Mouse (Mus musculus): ENCODE results near the gene Tarm1. TPM values are rescaled to one million over a fixed set of nuclear protein-coding genes. Genes with fewer than 3 reads are reported as not detected.

Tarm1 gene
- polyA plus RNA-seq, 1 experiment = 0.25 TPM

DNA sequence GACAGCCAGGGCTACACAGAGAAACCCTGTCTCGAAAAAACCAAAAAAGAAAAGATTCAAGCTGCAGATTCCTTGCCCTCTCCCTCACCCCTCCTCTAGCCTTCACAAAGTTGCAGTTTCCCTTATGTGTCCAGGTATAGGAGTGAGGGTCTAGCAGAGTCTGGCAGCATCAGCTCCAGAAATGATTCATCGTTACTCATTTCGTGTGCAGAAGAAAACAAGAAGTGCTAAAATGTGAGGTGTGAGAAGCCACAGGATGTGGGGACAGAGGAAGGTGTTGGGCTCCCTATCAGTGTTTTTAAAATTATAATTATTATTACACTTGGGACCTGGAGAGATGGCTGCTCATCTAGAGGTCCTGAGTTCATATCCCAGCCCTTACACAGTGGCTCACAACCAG lies 57.7 kb downstream of the Tarm1 start:
- DNase-seq = no peak
- 59% methylated on average over 3 of the region's 3 CpGs for WGBS
- Histone ChIP-seq H3K4me1 (ENCODE audit: control insufficient read depth, insufficient read depth, low read length) (no peaks in the 10 kb centered on the region), H3K4me3 (replicated peaks; ENCODE audit: extremely low read depth, low read depth, low read length) (no peak overlapping the region)
- no peak for TF ChIP-seq POLR2A (IDR thresholded peaks at IDR 0.05; ENCODE audit: borderline replicate concordance, extremely low read depth, low read depth, low read length)
- TF ChIP-seq CTCF (IDR thresholded peaks at IDR 0.05; ENCODE audit: insufficient read depth, low read length) = no peak

DNA sequence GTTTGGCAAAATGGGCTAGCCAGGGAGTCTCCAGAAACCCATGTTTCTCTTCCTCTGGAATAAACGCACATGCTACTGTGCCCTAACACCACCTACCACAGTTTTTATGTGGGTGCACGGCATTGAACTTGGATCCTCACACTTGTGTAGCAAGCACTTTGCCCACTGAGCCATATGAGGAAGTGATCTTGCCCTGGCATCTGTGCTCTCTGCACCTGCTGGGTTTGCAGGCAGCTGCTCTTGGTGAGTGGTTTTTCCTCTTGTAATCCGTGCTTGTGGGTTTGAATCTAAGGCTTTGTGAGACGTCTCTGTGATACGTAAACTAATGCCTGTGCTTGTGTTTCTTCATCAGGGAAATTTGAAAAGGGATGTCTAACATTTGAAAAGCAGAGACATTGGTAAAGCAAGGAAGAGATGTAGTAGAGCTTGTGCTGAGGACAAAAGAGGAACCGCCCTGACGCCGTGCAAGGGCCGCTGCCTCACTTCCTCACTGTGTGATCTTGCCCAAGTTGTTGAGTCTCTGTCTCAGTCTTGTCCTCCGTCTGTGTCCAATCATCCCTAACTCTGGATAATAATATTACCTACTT lies 59.9 kb downstream of the Tarm1 start:
- TF ChIP-seq POLR2A (IDR thresholded peaks at IDR 0.05; ENCODE audit: borderline replicate concordance, extremely low read depth, low read depth, low read length) (no peak), CTCF (IDR thresholded peaks at IDR 0.05; ENCODE audit: insufficient read depth, low read length) (no peak)
- no peak for DNase-seq
- H3K4me3 ChIP-seq (replicated peaks; ENCODE audit: extremely low read depth, low read depth, low read length) = no peak overlapping the region
- H3K4me1 ChIP-seq (ENCODE audit: control insufficient read depth, insufficient read depth, low read length) = no peaks in the 10 kb centered on the region
- WGBS = 67% methylated on average over 10 of the region's 10 CpGs

DNA sequence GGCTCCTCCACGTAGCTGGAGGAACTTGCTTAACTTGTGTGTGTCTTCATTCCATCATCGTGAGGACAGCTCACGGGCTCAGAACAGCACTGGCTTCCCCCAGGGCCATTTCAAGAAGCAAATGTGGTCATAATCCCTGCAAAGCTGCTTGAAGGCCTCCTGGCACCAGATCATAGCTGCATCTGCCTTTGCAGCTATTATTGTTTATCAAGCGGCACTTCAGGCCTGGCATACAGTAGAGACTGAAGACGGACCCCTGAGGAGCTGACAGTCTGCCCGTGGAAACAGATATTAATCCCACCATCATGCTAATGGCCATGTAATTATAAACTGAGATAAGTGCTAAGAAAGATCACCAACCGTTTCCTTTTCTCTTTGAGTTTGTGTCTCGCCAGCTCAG lies 61.9 kb downstream of the Tarm1 start:
- no peak for DNase-seq
- no peak overlapping the region for H3K4me3 ChIP-seq (replicated peaks; ENCODE audit: extremely low read depth, low read depth, low read length)
- no peak for TF ChIP-seq POLR2A (IDR thresholded peaks at IDR 0.05; ENCODE audit: borderline replicate concordance, extremely low read depth, low read depth, low read length)
- TF ChIP-seq CTCF (IDR thresholded peaks at IDR 0.05; ENCODE audit: insufficient read depth, low read length) = no peak
- no peaks in the 10 kb centered on the region for H3K4me1 ChIP-seq (ENCODE audit: control insufficient read depth, insufficient read depth, low read length)
- WGBS = 60% methylated on average over 8 of the region's 8 CpGs

DNA sequence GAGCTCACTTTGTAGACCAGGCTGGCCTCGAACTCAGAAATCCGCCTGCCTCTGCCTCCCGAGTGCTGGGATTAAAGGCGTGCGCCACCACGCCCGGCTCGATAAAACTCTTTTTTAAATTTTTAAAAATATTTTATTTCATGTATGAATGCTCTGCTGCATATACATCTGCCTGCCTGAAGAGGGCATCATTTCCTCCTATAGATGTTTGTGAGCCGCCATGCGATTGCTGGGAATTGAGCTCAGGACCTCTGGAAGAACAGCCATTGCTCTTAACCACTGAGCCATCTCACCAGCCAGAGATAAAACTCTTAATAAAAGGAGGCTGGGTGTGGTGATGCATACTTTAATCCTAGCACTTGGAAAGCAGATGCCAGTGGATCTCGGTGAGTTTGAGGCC lies 62.4 kb downstream of the Tarm1 start:
- 82% methylated on average over 11 of the region's 11 CpGs for WGBS
- TF ChIP-seq POLR2A (IDR thresholded peaks at IDR 0.05; ENCODE audit: borderline replicate concordance, extremely low read depth, low read depth, low read length) = no peak
- TF ChIP-seq CTCF (IDR thresholded peaks at IDR 0.05; ENCODE audit: insufficient read depth, low read length) = no peak
- Histone ChIP-seq H3K4me1 (ENCODE audit: control insufficient read depth, insufficient read depth, low read length) (no peaks in the 10 kb centered on the region), H3K4me3 (replicated peaks; ENCODE audit: extremely low read depth, low read depth, low read length) (no peak overlapping the region)
- DNase-seq = no peak

- no peak for DNase-seq
- Histone ChIP-seq H3K4me1 (ENCODE audit: control insufficient read depth, insufficient read depth, low read length) (no peaks in the 10 kb centered on the region), H3K4me3 (replicated peaks; ENCODE audit: extremely low read depth, low read depth, low read length) (no peak overlapping the region)
- no peak for TF ChIP-seq POLR2A (IDR thresholded peaks at IDR 0.05; ENCODE audit: borderline replicate concordance, extremely low read depth, low read depth, low read length)
- no peak for TF ChIP-seq CTCF (IDR thresholded peaks at IDR 0.05; ENCODE audit: insufficient read depth, low read length)
- 35% methylated on average over 5 of the region's 5 CpGs for WGBS
These were observed 64.5 kb downstream of the Tarm1 start for GRCm38 (mm10) chr7:3437941-3438340.

Other genes with a start within 250 kb of the Tarm1 start
- 429 and 524 TPM in 2 replicates for gene Myadm, start 213.5 kb downstream of the Tarm1 start, polyA plus RNA-seq (2012; rRNA removed)
- gene Prkcg, start 213.4 kb downstream of the Tarm1 start, polyA plus RNA-seq (2012; rRNA removed) = 5.6 and 5.9 TPM in 2 replicates
- gene Cacng7, start 169.7 kb downstream of the Tarm1 start, polyA plus RNA-seq (2012; rRNA removed) = 3.3 and 7.4 TPM in 2 replicates
- gene Cacng8, start 111.9 kb downstream of the Tarm1 start, polyA plus RNA-seq (2012; rRNA removed) = 0.37 TPM in 1 of 2 replicates, not detected in the other
- gene Cacng6, start 78.4 kb downstream of the Tarm1 start, polyA plus RNA-seq (2012; rRNA removed) = 0.14 and 1.2 TPM in 2 replicates
- 0.18 and 0.28 TPM in 2 replicates for gene Oscar, start 113.5 kb upstream of the Tarm1 start, polyA plus RNA-seq (2012; rRNA removed)
- gene Ndufa3, start 114.7 kb upstream of the Tarm1 start, polyA plus RNA-seq (2012; rRNA removed) = 151 and 167 TPM in 2 replicates
- gene Tfpt, start 127.3 kb upstream of the Tarm1 start, polyA plus RNA-seq (2012; rRNA removed) = 6.3 and 8.2 TPM in 2 replicates
- gene Prpf31, start 127.4 kb upstream of the Tarm1 start, polyA plus RNA-seq (2012; rRNA removed) = 19.2 and 24.9 TPM in 2 replicates
- 59.6 and 62.2 TPM in 2 replicates for gene Cnot3, start 142.6 kb upstream of the Tarm1 start, polyA plus RNA-seq (2012; rRNA removed)
- 3.0 and 3.8 TPM in 2 replicates for gene Leng1, start 163.2 kb upstream of the Tarm1 start, polyA plus RNA-seq (2012; rRNA removed)
- 79.8 and 83.7 TPM in 2 replicates for gene Tmc4, start 174.9 kb upstream of the Tarm1 start, polyA plus RNA-seq (2012; rRNA removed)
- 100.0 and 102 TPM in 2 replicates for gene Tsen34, start 190.2 kb upstream of the Tarm1 start, polyA plus RNA-seq (2012; rRNA removed)
- gene Mboat7, start 190.9 kb upstream of the Tarm1 start, polyA plus RNA-seq (2012; rRNA removed) = 59.9 and 60.1 TPM in 2 replicates
- 1,077 and 1,126 TPM in 2 replicates for gene Rps9, start 201.4 kb upstream of the Tarm1 start, polyA plus RNA-seq (2012; rRNA removed)
- 15.3 and 27.7 TPM in 2 replicates for gene Pirb, start 217.8 kb upstream of the Tarm1 start, polyA plus RNA-seq (2012; rRNA removed)